Mouse (Mus musculus): ENCODE measurements around the gene Tnr. TPM values are rescaled to one million over a fixed set of nuclear protein-coding genes. Genes with fewer than 3 reads are reported as not detected.
A peak's percentile ranks its signal among the peaks of the same experiment; 100 is the strongest.

The Tnr gene
- polyA plus RNA-seq, 1 experiment from 2014 or later, result not detected

GRCm38 (mm10) chr1:159578391-159578790 is 54.8 kb downstream of the Tnr start:
- Histone ChIP-seq H3K9me3 (ENCODE audit: low read depth, low read length) (no peaks in the 10 kb centered on the region), H3K4me3 (ENCODE audit: low read depth, low read length) (no peak overlapping the region), H3K9ac (no peak overlapping the region), H3K27me3 (ENCODE audit: insufficient read depth, low read length) (no peaks in the 10 kb centered on the region), H3K27ac (ENCODE audit: low read depth) (no peak overlapping the region), H3K36me3 (ENCODE audit: insufficient read depth) (no peaks in the 10 kb centered on the region), H3K4me1 (ENCODE audit: insufficient read depth) (no peaks in the 10 kb centered on the region), H3K4me2 (no peak overlapping the region)
- ATAC-seq (ENCODE audit: insufficient read depth) (no peak), DNase-seq (no peak)
- 39% methylated on average over 3 of the region's 3 CpGs for WGBS
- no peak for TF ChIP-seq CTCF (IDR thresholded peaks at IDR 0.05; ENCODE audit: low read depth)

- H3K27me3 ChIP-seq (ENCODE audit: insufficient read depth, low read length), result no peaks in the 10 kb centered on the region
- H3K9ac ChIP-seq, result no peak overlapping the region
- no peak for TF ChIP-seq CTCF (IDR thresholded peaks at IDR 0.05; ENCODE audit: low read depth)
- no peaks in the 10 kb centered on the region for H3K9me3 ChIP-seq (ENCODE audit: low read depth, low read length)
- H3K4me1 ChIP-seq (ENCODE audit: insufficient read depth), result no peaks in the 10 kb centered on the region
- 33% methylated on average over 8 of the region's 8 CpGs for WGBS
- H3K4me2 ChIP-seq, result no peak overlapping the region
- H3K36me3 ChIP-seq (ENCODE audit: insufficient read depth), result no peaks in the 10 kb centered on the region
- H3K27ac ChIP-seq (ENCODE audit: low read depth), result no peak overlapping the region
- peak; percentile 48 for DNase-seq
- ATAC-seq (ENCODE audit: insufficient read depth), result peak; percentile 82
- H3K4me3 ChIP-seq (ENCODE audit: low read depth, low read length), result no peak overlapping the region
These were observed 56.9 kb downstream of the Tnr start for GRCm38 (mm10) chr1:159580335-159580921.

- H3K9me3 ChIP-seq (ENCODE audit: low read depth, low read length), result no peaks in the 10 kb centered on the region
- H3K27ac ChIP-seq (ENCODE audit: low read depth), result no peak overlapping the region
- H3K36me3 ChIP-seq (ENCODE audit: insufficient read depth), result no peaks in the 10 kb centered on the region
- H3K9ac ChIP-seq, result no peak overlapping the region
- TF ChIP-seq CTCF (IDR thresholded peaks at IDR 0.05; ENCODE audit: low read depth), result no peak
- H3K4me1 ChIP-seq (ENCODE audit: insufficient read depth), result no peaks in the 10 kb centered on the region
- H3K27me3 ChIP-seq (ENCODE audit: insufficient read depth, low read length), result no peaks in the 10 kb centered on the region
- no peak for DNase-seq
- WGBS, result 65% methylated on average over 4 of the region's 4 CpGs
- H3K4me3 ChIP-seq (ENCODE audit: low read depth, low read length), result no peak overlapping the region
- no peak overlapping the region for H3K4me2 ChIP-seq
- no peak for ATAC-seq (ENCODE audit: insufficient read depth)
These were observed 60.3 kb downstream of the Tnr start for GRCm38 (mm10) chr1:159583877-159584276.

GRCm38 (mm10) chr1:159588741-159589140 is 65.2 kb downstream of the Tnr start:
- Histone ChIP-seq H3K36me3 (ENCODE audit: insufficient read depth) (no peaks in the 10 kb centered on the region), H3K9ac (no peak overlapping the region), H3K27me3 (ENCODE audit: insufficient read depth, low read length) (no peaks in the 10 kb centered on the region), H3K27ac (ENCODE audit: low read depth) (no peak overlapping the region), H3K4me1 (ENCODE audit: insufficient read depth) (no peaks in the 10 kb centered on the region), H3K4me2 (no peak overlapping the region), H3K4me3 (ENCODE audit: low read depth, low read length) (no peak overlapping the region), H3K9me3 (ENCODE audit: low read depth, low read length) (no peaks in the 10 kb centered on the region)
- ATAC-seq (ENCODE audit: insufficient read depth) (no peak), DNase-seq (no peak)
- TF ChIP-seq CTCF (IDR thresholded peaks at IDR 0.05; ENCODE audit: low read depth), result no peak
- WGBS, result 69% methylated on average over 2 of the region's 2 CpGs

- H3K27me3 ChIP-seq (ENCODE audit: insufficient read depth, low read length), result no peaks in the 10 kb centered on the region
- 84% methylated on average over 14 of the region's 14 CpGs for WGBS
These were observed 70.8 kb downstream of the Tnr start for GRCm38 (mm10) chr1:159594099-159595058.

GRCm38 (mm10) chr1:159595729-159596128 is 72.2 kb downstream of the Tnr start:
- ATAC-seq (ENCODE audit: insufficient read depth) (no peak), DNase-seq (no peak)
- WGBS, result 69% methylated on average over 3 of the region's 3 CpGs
- H3K4me3 ChIP-seq (ENCODE audit: low read depth, low read length), result no peak overlapping the region
- no peak overlapping the region for H3K27ac ChIP-seq (ENCODE audit: low read depth)
- no peaks in the 10 kb centered on the region for H3K4me1 ChIP-seq (ENCODE audit: insufficient read depth)
- no peaks in the 10 kb centered on the region for H3K9me3 ChIP-seq (ENCODE audit: low read depth, low read length)
- H3K36me3 ChIP-seq (ENCODE audit: insufficient read depth), result no peaks in the 10 kb centered on the region
- no peak overlapping the region for H3K4me2 ChIP-seq
- no peaks in the 10 kb centered on the region for H3K27me3 ChIP-seq (ENCODE audit: insufficient read depth, low read length)
- H3K9ac ChIP-seq, result no peak overlapping the region
- TF ChIP-seq CTCF (IDR thresholded peaks at IDR 0.05; ENCODE audit: low read depth), result no peak

More at GRCm38 (mm10) chr1:159594099-159595058, 70.8 kb downstream of the Tnr start:
- Histone ChIP-seq H3K9me3 (ENCODE audit: low read depth, low read length) (no peaks in the 10 kb centered on the region), H3K4me2 (no peak overlapping the region), H3K4me1 (ENCODE audit: insufficient read depth) (no peaks in the 10 kb centered on the region), H3K9ac (no peak overlapping the region), H3K4me3 (ENCODE audit: low read depth, low read length) (no peak overlapping the region), H3K36me3 (ENCODE audit: insufficient read depth) (no peaks in the 10 kb centered on the region), H3K27ac (ENCODE audit: low read depth) (no peak overlapping the region)
- no peak for TF ChIP-seq CTCF (IDR thresholded peaks at IDR 0.05; ENCODE audit: low read depth)
- ATAC-seq (ENCODE audit: insufficient read depth), result no peak
- no peak for DNase-seq

GRCm38 (mm10) chr1:159596640-159597039 is 73.1 kb downstream of the Tnr start:
- 36% methylated on average over 2 of the region's 2 CpGs for WGBS
- no peak for DNase-seq
- no peak overlapping the region for H3K27ac ChIP-seq (ENCODE audit: low read depth)
- H3K27me3 ChIP-seq (ENCODE audit: insufficient read depth, low read length), result no peaks in the 10 kb centered on the region
- H3K36me3 ChIP-seq (ENCODE audit: insufficient read depth), result no peaks in the 10 kb centered on the region
- H3K4me3 ChIP-seq (ENCODE audit: low read depth, low read length), result no peak overlapping the region
- H3K9me3 ChIP-seq (ENCODE audit: low read depth, low read length), result no peaks in the 10 kb centered on the region
- no peak for TF ChIP-seq CTCF (IDR thresholded peaks at IDR 0.05; ENCODE audit: low read depth)
- no peak overlapping the region for H3K9ac ChIP-seq
- H3K4me2 ChIP-seq, result no peak overlapping the region
- H3K4me1 ChIP-seq (ENCODE audit: insufficient read depth), result no peaks in the 10 kb centered on the region
- ATAC-seq (ENCODE audit: insufficient read depth), result no peak

Measured in lung, embryonic 14.5 days (tissue).